Mouse (Mus musculus) CH12.LX (cell line): ENCODE measurements at regions not wholly inside any gene's neighbourhood (a gene's known extent, or its start where the extent isn't known, plus 50 kb on each side); places are given as distances from the start of the nearest gene placed in this dataset.

Source experiments
- CHD1 ChIP-seq: IDR thresholded peaks from 2 replicates; pipeline ENCODE4 v1.6.1; 2012; ENCODE audit warnings: low read depth, low read length, improper control_type of control experiment, inconsistent platforms
- CTCF ChIP-seq, 2 experiments: IDR thresholded peaks in 1 of 2; conservative IDR thresholded peaks in 1 of 2; 2 replicates each; pipeline ENCODE4 v1.5.1; 2011 to 2012; ENCODE audit warnings: low read depth in 2 of 2, low read length in 2 of 2, improper control_type of control experiment in 1 of 2, inconsistent platforms in 1 of 2, mild to moderate bottlenecking in 1 of 2, moderate library complexity in 1 of 2
- EP300 ChIP-seq: IDR thresholded peaks from 2 replicates; pipeline ENCODE4 v1.6.1; 2011; ENCODE audit warnings: low read length, improper control_type of control experiment
- GABPA ChIP-seq: IDR thresholded peaks from 2 replicates; pipeline ENCODE4 v1.6.1; 2012; ENCODE audit warnings: low read depth, low read length, improper control_type of control experiment, inconsistent platforms; ENCODE audit not compliant: insufficient replicate concordance
- JUND ChIP-seq: conservative IDR thresholded peaks from 2 replicates; pipeline ENCODE4 v1.6.1; 2011; ENCODE audit warnings: low read depth, low read length, improper control_type of control experiment
- NELFE ChIP-seq: IDR thresholded peaks from 2 replicates; pipeline ENCODE4 v1.6.1; 2011; ENCODE audit warnings: low read depth, low read length, improper control_type of control experiment
- POLR2A ChIP-seq: IDR thresholded peaks from 2 replicates; pipeline ENCODE4 v1.6.1; 2011; ENCODE audit warnings: low read depth, mild to moderate bottlenecking, improper control_type of control experiment, low read length
- POLR2AphosphoS2 ChIP-seq: IDR thresholded peaks from 2 replicates; pipeline ENCODE4 v1.6.1; 2011; ENCODE audit warnings: low read depth, low read length, improper control_type of control experiment
- RAD21 ChIP-seq: IDR thresholded peaks from 2 replicates; pipeline ENCODE4 v1.6.1; 2011; ENCODE audit warnings: low read depth, mild to moderate bottlenecking, low read length, improper control_type of control experiment, moderate library complexity
- TCF12 ChIP-seq: IDR thresholded peaks from 2 replicates; pipeline ENCODE4 v1.6.1; 2014; ENCODE audit warnings: low read depth, mild to moderate bottlenecking, inconsistent platforms, low read length, improper control_type of control experiment
- UBTF ChIP-seq: IDR thresholded peaks from 2 replicates; pipeline ENCODE4 v1.6.1; 2012; ENCODE audit warnings: low read depth, mild to moderate bottlenecking, inconsistent platforms, low read length, improper control_type of control experiment, moderate library complexity
- ZNF384 ChIP-seq: IDR thresholded peaks from 2 replicates; pipeline ENCODE4 v1.6.1; 2012; ENCODE audit warnings: low read depth, low read length, improper control_type of control experiment, inconsistent platforms

DNA sequence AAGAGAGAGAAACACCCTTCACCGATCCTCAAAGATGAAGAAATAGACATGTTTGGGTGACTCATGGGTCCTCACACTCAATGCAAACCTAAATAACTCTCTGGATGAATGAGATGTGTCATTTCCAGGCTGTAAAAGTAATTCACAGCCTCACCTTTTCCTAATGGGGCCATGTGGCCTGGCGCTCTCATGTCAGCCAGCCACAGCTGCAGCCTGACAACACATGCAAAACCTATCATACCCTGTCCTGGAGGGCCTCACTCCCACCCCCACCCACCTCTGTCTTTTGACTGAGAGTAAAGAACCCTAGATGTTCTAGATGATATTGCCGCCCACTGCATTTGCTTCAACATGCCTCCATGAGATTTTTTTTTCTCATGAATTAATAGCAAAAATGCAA lies 317.5 kb downstream of the Icos start:
- TF ChIP-seq CTCF (conservative IDR thresholded peaks at IDR 0.05 in 1 of 2, IDR thresholded peaks at IDR 0.05 in 1 of 2; ENCODE audit: low read depth in 2 of 2, low read length in 2 of 2) = no peak
- TF ChIP-seq POLR2A = no peak
- TF ChIP-seq CHD1 = no peak
- no peak for TF ChIP-seq UBTF
- TF ChIP-seq JUND = no peak
- no peak for TF ChIP-seq EP300
- TF ChIP-seq POLR2AphosphoS2 = no peak
- no peak for TF ChIP-seq NELFE
- TF ChIP-seq RAD21 = no peak
- TF ChIP-seq GABPA = no peak
- no peak for TF ChIP-seq ZNF384
- TF ChIP-seq TCF12 = no peak
